Mouse (Mus musculus): ENCODE data around the gene Abi1. TPM values are rescaled to one million over a fixed set of nuclear protein-coding genes. Genes with fewer than 3 reads are reported as not detected.
"Not testable (repeated sequence)": the region's sequence is repeated elsewhere in the genome, so short reads cannot be mapped to it uniquely, and the experiment has no call there.

Abi1 gene
- total RNA-seq, 2 experiments from 2014 or later: 43.2 to 45.1 TPM

- DNase-seq: no peak
- intact Hi-C loops (cut with DNase I): no loop called here
Observed at GRCm38 (mm10) chr2:22985973-22986657, 53.9 kb downstream of the Abi1 start.

- intact Hi-C loops (cut with DNase I): no loop called here
- DNase-seq: no peak
Observed at GRCm38 (mm10) chr2:22977387-22977973, 62.6 kb downstream of the Abi1 start.

- DNase-seq: no peak
- intact Hi-C loops (cut with DNase I): no loop called here
Observed at GRCm38 (mm10) chr2:22962970-22963369, 77.1 kb downstream of the Abi1 start.

- intact Hi-C loops (cut with DNase I): no loop called here
- no peak for DNase-seq
Observed at GRCm38 (mm10) chr2:22962242-22962641, 77.8 kb downstream of the Abi1 start.

- intact Hi-C loops (cut with DNase I): no loop called here
- DNase-seq: no peak
Observed at GRCm38 (mm10) chr2:22961681-22962080, 78.4 kb downstream of the Abi1 start.

GRCm38 (mm10) chr2:22957415-22957814 is 82.6 kb downstream of the Abi1 start:
- DNase-seq: no peak
- intact Hi-C loops (cut with DNase I): loop anchor here (5.0 kb wide), 1 partner anchor 80 kb away; no protein-coding TSS in a partner anchor

GRCm38 (mm10) chr2:22955914-22956313 is 84.1 kb downstream of the Abi1 start:
- no peak for DNase-seq
- intact Hi-C loops (cut with DNase I): loop anchor here (5.0 kb wide), 1 partner anchor 81 kb away; no protein-coding TSS in a partner anchor

- intact Hi-C loops (cut with DNase I): no loop called here
- DNase-seq: no peak
Observed at GRCm38 (mm10) chr2:22954278-22954677, 85.8 kb downstream of the Abi1 start.

- intact Hi-C loops (cut with DNase I): no loop called here
- peak in 1 of 2 experiments; percentile 11 for DNase-seq
Observed at GRCm38 (mm10) chr2:22949956-22950355, 90.1 kb downstream of the Abi1 start.

- no peak for DNase-seq
- intact Hi-C loops (cut with DNase I): no loop called here
Observed at GRCm38 (mm10) chr2:22933556-22933955, 106.5 kb downstream of the Abi1 start.

- DNase-seq: no peak
- intact Hi-C loops (cut with DNase I): no loop called here
Observed at GRCm38 (mm10) chr2:22928259-22928658, 111.8 kb downstream of the Abi1 start.

GRCm38 (mm10) chr2:22925911-22926310 is 114.1 kb downstream of the Abi1 start:
- intact Hi-C loops (cut with DNase I); DNase-seq: not testable (repeated sequence)

- intact Hi-C loops (cut with DNase I): loop anchor here (5.0 kb wide), 1 partner anchor 154 kb away; no protein-coding TSS in a partner anchor
- DNase-seq: no peak
Observed at GRCm38 (mm10) chr2:22918651-22919050, 121.4 kb downstream of the Abi1 start.

GRCm38 (mm10) chr2:22914421-22914820 is 125.6 kb downstream of the Abi1 start:
- no peak for DNase-seq
- intact Hi-C loops (cut with DNase I): no loop called here

- no peak for DNase-seq
- intact Hi-C loops (cut with DNase I): no loop called here
Observed at GRCm38 (mm10) chr2:22903947-22904346, 136.1 kb downstream of the Abi1 start.

GRCm38 (mm10) chr2:22895282-22896273 is 144.5 kb downstream of the Abi1 start, which contains the start of gene Pdss1:
Pdss1 (plus strand) TSS chr2:22895522.
- intact Hi-C loops (cut with DNase I): loop anchor here (2.0 to 10.0 kb wide), 3 partner anchors 139 to 261 kb away; partner anchors contain the start of genes Acbd5, Mastl and Yme1l1
- peak; percentile 94 to 95 for DNase-seq

GRCm38 (mm10) chr2:22894932-22895281 is 145.1 kb downstream of the Abi1 start:
- no peak for DNase-seq
- intact Hi-C loops (cut with DNase I): loop anchor here (2.0 to 10.0 kb wide), 3 partner anchors 140 to 262 kb away; partner anchors contain the start of genes Acbd5, Mastl and Yme1l1

All from heart, postnatal 10 days (tissue).